Mouse (Mus musculus) olfactory bulb, adult 2 months (tissue): ENCODE results near the gene Pogk.

Source experiments
- CTCF ChIP-seq: fragments of 200-500 bp; IDR thresholded peaks from 2 replicates; pipeline ENCODE4 v1.5.1; 2012; ENCODE audit warnings: low read depth, mild to moderate bottlenecking, low read length, moderate library complexity; ENCODE audit not compliant: insufficient read depth
- POLR2A ChIP-seq: fragments of 200-500 bp; IDR thresholded peaks from 2 replicates; pipeline ENCODE4 v1.6.1; 2012; ENCODE audit warnings: mild to moderate bottlenecking, low read depth, low read length, moderate library complexity; ENCODE audit not compliant: insufficient read depth

GRCm38 (mm10) chr1:166379013-166379629 is 30.5 kb downstream of the Pogk start, which contains the start of gene Tada1:
- TF ChIP-seq CTCF = no peak
- TF ChIP-seq POLR2A = peak; percentile 61; the same call in 1 of the 2 replicates
